Mouse (Mus musculus): Measurements from ENCODE around the gene Glrx5. TPM values are rescaled to one million over a fixed set of nuclear protein-coding genes. Genes with fewer than 3 reads are reported as not detected.

Glrx5 gene
- polyA plus RNA-seq, 1 experiment from 2014 or later, result 5.1 TPM

DNA sequence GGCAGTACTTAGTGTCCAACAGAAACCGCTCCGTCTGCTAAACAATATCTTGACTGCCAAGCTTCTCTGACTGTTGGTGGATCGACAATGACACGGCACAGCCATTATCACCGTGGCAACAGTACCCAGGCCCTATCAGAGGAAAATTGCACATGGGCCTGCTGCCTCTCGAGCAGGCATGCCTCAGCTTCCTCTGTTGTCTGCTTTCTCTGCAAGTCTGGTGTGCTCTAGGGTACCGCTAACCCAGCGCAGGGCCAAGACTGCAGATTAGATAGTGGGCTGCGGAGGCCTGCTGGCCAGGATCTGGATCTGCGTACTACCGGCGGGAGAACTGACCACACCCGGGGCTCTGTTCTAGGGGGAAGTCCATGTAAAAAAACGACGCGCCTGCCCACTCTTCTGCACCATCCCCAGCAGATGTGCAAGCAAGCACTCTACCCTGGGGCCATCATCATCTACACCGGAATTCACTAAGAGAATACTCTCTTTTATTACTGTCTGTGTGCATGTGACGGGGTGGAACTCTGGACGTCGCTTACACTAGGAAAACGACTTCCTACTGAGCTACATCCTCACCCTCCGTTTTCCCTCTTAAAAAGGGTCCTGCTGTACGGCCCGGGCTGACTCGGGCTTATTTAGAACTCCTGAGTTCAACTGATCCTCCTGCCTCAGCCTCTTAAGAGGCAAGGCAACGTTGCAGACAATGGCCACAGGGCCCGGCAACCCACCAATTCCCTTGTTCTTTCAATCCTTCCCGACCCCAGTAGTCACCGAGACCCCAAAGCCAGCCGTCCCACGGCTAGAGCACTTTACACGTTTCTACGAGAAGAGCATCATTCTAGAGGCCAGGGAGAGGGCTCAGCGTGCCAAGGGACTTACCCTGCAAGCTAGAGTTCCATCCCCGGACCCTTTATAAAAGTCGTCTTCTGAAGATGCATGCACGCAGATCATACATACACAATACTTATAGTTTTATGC, 1.1 kb upstream of the Glrx5 start:
- peaks cover 11% of the 10 kb centered on the region; the same call in 1 of the 2 replicates for H3K36me3 ChIP-seq (ENCODE audit: inconsistent target)
- WGBS (ENCODE audit: missing documents), result 5% methylated on average over 37 of the region's 37 CpGs
- peaks cover 70% of the 10 kb centered on the region for H3K79me2 ChIP-seq (ENCODE audit: inconsistent target)
- peak overlapping the region; percentile 97 for H3K4me3 ChIP-seq (ENCODE audit: inconsistent target)
- peak overlapping the region; percentile 89 for H3K27ac ChIP-seq

DNA sequence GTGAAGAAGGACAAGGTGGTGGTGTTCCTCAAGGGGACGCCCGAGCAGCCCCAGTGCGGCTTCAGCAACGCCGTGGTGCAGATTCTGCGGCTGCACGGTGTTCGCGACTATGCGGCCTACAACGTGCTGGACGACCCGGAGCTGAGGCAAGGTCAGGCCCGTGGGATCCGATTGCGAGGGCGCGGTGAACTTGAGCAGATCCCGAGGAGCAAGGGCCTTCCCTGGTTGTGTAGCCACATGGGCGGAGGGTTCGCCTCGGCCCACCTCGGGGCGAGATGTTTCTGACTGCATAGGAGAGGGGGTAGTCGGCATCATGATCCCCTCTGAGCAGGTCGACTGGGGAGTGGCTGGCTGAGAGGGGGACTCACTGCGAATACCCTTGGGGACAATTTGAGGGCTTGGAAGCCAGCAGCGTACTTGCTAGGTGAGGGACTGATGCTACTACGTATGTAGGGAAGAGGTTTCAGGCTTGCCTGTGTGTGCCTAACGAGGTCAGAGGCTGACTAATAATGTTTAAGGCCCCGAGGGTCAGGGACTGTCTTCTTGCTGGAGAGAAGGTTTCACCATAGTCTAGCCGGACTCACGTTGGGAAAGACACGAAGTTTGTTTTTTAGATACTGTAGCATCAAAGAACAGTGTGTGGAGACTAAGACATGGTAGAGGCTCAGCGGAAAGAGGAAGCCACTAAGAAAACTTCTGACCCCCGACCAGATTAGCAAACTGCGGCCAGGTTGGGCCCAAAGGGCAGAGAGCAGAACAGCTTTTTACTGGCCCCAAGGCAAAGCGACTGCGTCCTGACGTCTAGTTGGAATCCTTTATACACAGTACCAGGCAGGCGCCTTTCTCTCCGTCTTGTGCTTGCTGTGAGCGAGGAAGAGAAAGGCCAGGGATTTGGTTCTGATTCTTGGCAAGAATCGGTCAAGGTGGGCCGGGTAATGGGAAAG, 616 bp downstream of the Glrx5 start:
- Histone ChIP-seq H3K27ac (peak overlapping the region; percentile 31; the same call in 1 of the 2 replicates), H3K4me3 (ENCODE audit: inconsistent target) (peak overlapping the region; percentile 60), H3K36me3 (ENCODE audit: inconsistent target) (peaks cover 11% of the 10 kb centered on the region; the same call in 1 of the 2 replicates), H3K79me2 (ENCODE audit: inconsistent target) (peaks cover 88% of the 10 kb centered on the region)
- 2% methylated on average over 37 of the region's 45 CpGs for WGBS (ENCODE audit: missing documents)

- Histone ChIP-seq H3K36me3 (ENCODE audit: inconsistent target) (peaks cover 9% of the 10 kb centered on the region; the same call in 1 of the 2 replicates), H3K27ac (no peak overlapping the region), H3K79me2 (ENCODE audit: inconsistent target) (peaks cover 90% of the 10 kb centered on the region), H3K4me3 (ENCODE audit: inconsistent target) (no peak overlapping the region)
- 87% methylated on average over 14 of the region's 14 CpGs for WGBS (ENCODE audit: missing documents)
Observed at GRCm38 (mm10) chr12:105034130-105034769, 1.8 kb downstream of the Glrx5 start.

GRCm38 (mm10) chr12:105038211-105038610, 5.7 kb downstream of the Glrx5 start:
- H3K79me2 ChIP-seq (ENCODE audit: inconsistent target), result peaks cover 68% of the 10 kb centered on the region
- no peak overlapping the region for H3K27ac ChIP-seq
- no peak overlapping the region for H3K4me3 ChIP-seq (ENCODE audit: inconsistent target)
- peaks cover 19% of the 10 kb centered on the region; the same call in 1 of the 2 replicates for H3K36me3 ChIP-seq (ENCODE audit: inconsistent target)
- 94% methylated on average over 11 of the region's 11 CpGs for WGBS (ENCODE audit: missing documents)

- H3K36me3 ChIP-seq (ENCODE audit: inconsistent target), result peaks cover 19% of the 10 kb centered on the region; the same call in 1 of the 2 replicates
- H3K79me2 ChIP-seq (ENCODE audit: inconsistent target), result peaks cover 61% of the 10 kb centered on the region
- no peak overlapping the region for H3K27ac ChIP-seq
- no peak overlapping the region for H3K4me3 ChIP-seq (ENCODE audit: inconsistent target)
- 82% methylated on average over 7 of the region's 7 CpGs for WGBS (ENCODE audit: missing documents)
Observed at GRCm38 (mm10) chr12:105038918-105039317, 6.4 kb downstream of the Glrx5 start.

GRCm38 (mm10) chr12:105039578-105040289, 7.2 kb downstream of the Glrx5 start:
- H3K27ac ChIP-seq, result no peak overlapping the region
- H3K79me2 ChIP-seq (ENCODE audit: inconsistent target), result peaks cover 53% of the 10 kb centered on the region
- H3K4me3 ChIP-seq (ENCODE audit: inconsistent target), result no peak overlapping the region
- 87% methylated on average over 12 of the region's 12 CpGs for WGBS (ENCODE audit: missing documents)
- H3K36me3 ChIP-seq (ENCODE audit: inconsistent target), result peaks cover 19% of the 10 kb centered on the region; the same call in 1 of the 2 replicates

DNA sequence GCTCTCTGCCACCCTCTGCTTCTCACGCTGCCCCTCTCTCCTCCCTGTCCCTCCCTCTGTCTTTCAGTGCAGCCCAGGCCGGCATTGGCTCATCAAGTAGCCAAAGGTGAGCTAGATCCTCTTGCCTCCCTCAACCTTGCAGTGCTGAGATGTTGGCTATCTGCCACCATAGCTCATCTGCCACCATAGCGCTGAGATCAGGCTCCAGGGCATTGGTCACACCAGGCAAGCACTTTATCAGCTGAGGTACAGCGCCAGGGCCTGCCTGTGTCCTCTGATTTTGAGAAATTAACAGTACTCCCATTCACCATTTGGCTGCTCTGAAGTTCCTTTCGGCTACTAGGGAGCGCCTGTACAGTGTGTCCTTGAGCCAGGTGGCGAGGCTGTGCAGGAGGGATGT, 8.5 kb downstream of the Glrx5 start:
- 95% methylated on average over 7 of the region's 7 CpGs for WGBS (ENCODE audit: missing documents)
- H3K4me3 ChIP-seq (ENCODE audit: inconsistent target), result no peak overlapping the region
- H3K27ac ChIP-seq, result no peak overlapping the region
- peaks cover 41% of the 10 kb centered on the region for H3K79me2 ChIP-seq (ENCODE audit: inconsistent target)
- peaks cover 19% of the 10 kb centered on the region; the same call in 1 of the 2 replicates for H3K36me3 ChIP-seq (ENCODE audit: inconsistent target)

DNA sequence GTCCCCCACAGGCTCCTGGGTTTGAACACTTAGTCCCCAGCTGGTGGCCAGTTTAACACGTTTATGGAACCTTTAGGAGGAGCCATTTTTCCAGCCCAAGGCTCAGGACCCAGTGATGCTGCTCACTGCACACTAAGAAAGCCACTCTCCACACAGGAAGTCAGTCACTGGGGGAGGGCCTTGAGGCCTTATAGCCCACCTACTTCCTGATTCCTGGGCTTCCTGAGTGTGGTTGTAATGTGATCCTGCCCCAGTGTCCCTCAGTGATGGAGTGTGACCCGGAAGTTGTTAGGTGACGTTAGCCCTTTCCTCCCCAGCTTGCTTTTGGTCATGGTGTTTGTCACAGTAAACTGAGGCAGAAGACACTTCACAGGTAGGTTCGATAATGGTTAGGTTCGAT, 10.6 kb downstream of the Glrx5 start:
- WGBS (ENCODE audit: missing documents), result 90% methylated on average over 5 of the region's 5 CpGs
- H3K4me3 ChIP-seq (ENCODE audit: inconsistent target), result no peak overlapping the region
- H3K36me3 ChIP-seq (ENCODE audit: inconsistent target), result peaks cover 19% of the 10 kb centered on the region; the same call in 1 of the 2 replicates
- H3K79me2 ChIP-seq (ENCODE audit: inconsistent target), result peaks cover 20% of the 10 kb centered on the region
- H3K27ac ChIP-seq, result no peak overlapping the region

DNA sequence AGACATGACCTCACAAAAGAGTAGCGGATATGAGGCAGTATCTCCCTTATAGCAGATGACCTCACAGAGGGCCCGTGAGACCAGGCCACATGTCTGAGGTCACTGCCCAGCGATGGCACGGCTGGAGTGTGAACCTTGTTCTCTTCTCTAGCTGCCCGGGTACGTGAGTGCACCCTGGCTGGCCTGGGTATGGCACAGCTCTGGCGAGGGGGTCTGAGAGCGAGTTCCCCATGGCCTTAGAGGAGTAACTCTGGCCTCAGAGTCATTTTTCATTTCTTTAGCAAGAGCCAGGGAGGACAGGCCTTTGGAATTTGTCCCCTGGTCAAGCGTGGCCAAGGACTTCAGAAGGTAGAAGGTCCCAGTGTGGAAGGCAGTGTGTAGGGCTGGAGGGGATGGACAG, 12.3 kb downstream of the Glrx5 start:
- WGBS (ENCODE audit: missing documents), result 94% methylated on average over 9 of the region's 9 CpGs

DNA sequence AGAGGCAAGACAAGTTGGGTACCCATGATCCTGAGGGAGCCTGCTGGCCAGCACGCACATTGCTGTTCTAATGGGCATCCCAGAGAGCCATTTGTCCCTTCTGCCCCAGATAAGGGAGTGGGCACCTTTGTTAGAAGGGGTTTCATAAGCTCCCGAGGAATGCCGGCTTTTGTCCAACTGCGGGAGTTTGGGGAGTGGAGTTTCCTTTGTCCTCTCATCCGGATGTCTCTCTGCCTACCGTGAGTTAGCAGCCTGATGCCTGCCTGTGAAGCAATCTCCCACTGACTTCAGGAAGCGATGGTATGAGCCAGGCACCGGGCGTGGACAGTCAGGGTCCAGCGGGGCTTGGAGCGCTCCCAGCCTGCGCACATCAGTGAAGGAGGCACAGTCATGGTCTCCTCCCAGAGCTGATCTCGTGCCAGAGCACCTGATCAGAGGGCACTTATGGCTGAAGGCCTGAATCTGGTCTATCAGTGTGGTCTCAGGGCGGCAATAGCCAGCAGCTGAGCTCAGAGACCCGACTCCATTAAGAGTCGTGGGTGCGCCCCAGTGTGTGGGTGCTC, 15.9 kb downstream of the Glrx5 start:
- H3K27ac ChIP-seq, result no peak overlapping the region
- WGBS (ENCODE audit: missing documents), result 74% methylated on average over 17 of the region's 17 CpGs
- H3K79me2 ChIP-seq (ENCODE audit: inconsistent target), result no peaks in the 10 kb centered on the region
- no peak overlapping the region for H3K4me3 ChIP-seq (ENCODE audit: inconsistent target)
- H3K36me3 ChIP-seq (ENCODE audit: inconsistent target), result no peaks in the 10 kb centered on the region

More for the DNA sequence above, 12.3 kb downstream of the Glrx5 start:
- H3K79me2 ChIP-seq (ENCODE audit: inconsistent target), result peaks cover 3% of the 10 kb centered on the region; the same call in 1 of the 2 replicates
- peaks cover 19% of the 10 kb centered on the region; the same call in 1 of the 2 replicates for H3K36me3 ChIP-seq (ENCODE audit: inconsistent target)
- no peak overlapping the region for H3K27ac ChIP-seq
- no peak overlapping the region for H3K4me3 ChIP-seq (ENCODE audit: inconsistent target)

DNA sequence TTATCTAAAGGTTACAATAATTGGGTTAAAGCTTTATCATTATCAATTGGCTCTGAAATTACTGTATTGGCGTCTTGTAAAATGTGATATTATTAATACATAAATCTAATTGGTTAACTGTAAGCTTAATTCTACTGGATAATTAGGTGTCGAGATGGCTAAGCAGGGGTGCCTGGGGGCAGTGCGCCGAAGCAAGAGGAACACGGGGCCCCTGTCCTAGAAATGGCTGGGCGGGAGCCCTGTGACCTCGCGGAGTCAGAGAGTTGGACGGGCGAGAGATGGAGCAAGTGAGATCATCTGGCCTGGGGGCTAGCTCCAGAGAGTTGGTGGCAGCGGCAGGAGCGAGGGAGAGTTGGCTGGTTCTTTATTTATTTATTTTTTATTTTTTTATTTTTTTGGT, 17.3 kb downstream of the Glrx5 start:
- Histone ChIP-seq H3K4me3 (ENCODE audit: inconsistent target) (no peak overlapping the region), H3K79me2 (ENCODE audit: inconsistent target) (no peaks in the 10 kb centered on the region), H3K36me3 (ENCODE audit: inconsistent target) (no peaks in the 10 kb centered on the region), H3K27ac (no peak overlapping the region)
- WGBS (ENCODE audit: missing documents), result 85% methylated on average over 11 of the region's 12 CpGs

- WGBS (ENCODE audit: missing documents), result 12% methylated on average over 4 of the region's 4 CpGs
- H3K27ac ChIP-seq, result no peak overlapping the region
- no peaks in the 10 kb centered on the region for H3K79me2 ChIP-seq (ENCODE audit: inconsistent target)
Observed at GRCm38 (mm10) chr12:105050898-105051297, 18.4 kb downstream of the Glrx5 start.

GRCm38 (mm10) chr12:105054041-105054440, 21.6 kb downstream of the Glrx5 start:
- Histone ChIP-seq H3K36me3 (ENCODE audit: inconsistent target) (no peaks in the 10 kb centered on the region), H3K4me3 (ENCODE audit: inconsistent target) (no peak overlapping the region), H3K27ac (no peak overlapping the region), H3K79me2 (ENCODE audit: inconsistent target) (no peaks in the 10 kb centered on the region)
- WGBS (ENCODE audit: missing documents), result 93% methylated on average over 15 of the region's 15 CpGs

More at GRCm38 (mm10) chr12:105050898-105051297, 18.4 kb downstream of the Glrx5 start:
- H3K36me3 ChIP-seq (ENCODE audit: inconsistent target), result no peaks in the 10 kb centered on the region
- H3K4me3 ChIP-seq (ENCODE audit: inconsistent target), result no peak overlapping the region

Data from macrophage (primary cell).